ENCODE assay signal across 18 mouse cellular contexts in the genomic region with DNA sequence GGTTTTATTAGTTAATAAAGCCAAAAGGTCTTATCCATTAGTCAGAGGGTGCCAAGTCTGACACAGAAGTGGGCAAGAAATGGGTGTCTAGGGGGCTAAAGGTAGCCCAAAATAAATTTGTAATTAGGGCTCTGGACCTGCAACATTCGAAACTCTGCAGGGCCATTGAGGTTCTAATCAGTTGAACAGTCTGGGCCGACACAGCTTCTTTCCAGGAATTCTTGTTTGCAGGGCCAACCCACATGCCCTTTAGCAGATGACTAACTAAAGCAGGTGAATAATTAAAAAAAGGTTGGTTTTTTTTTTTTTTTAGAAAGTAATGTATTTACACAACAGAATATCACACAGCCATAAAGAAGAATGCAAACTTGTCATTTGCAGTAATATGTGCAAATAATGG.
"Had no signal": no experiment of that assay in that cellular context is flagged by ENCODE, and none has a peak within 500 bp of the region (broad histone marks: within the 10 kb centered on the region; RNA-seq: fewer than 3 reads in every experiment).

No protein-coding gene starts in this region.

- H3K4me2 ChIP-seq: lung, embryonic 14.5 days; midbrain, embryonic 12.5 days; neural tube, embryonic 13.5 days; neural tube, embryonic 15.5 days had no signal

- H3K27me3 ChIP-seq: midbrain, embryonic 12.5 days; neural tube, embryonic 13.5 days; neural tube, embryonic 15.5 days had no signal

- H3K4me1 ChIP-seq: neural tube, embryonic 13.5 days had no signal

- DNase-seq: lung, embryonic 14.5 days; lung, postnatal 10 days; lung, postnatal 4 days; midbrain, embryonic 14.5 days; retina, postnatal 1 day; right cerebral cortex, adult 18-20 months; right cerebral cortex, postnatal 25 days; right cerebral cortex, postnatal 4 days; spleen, adult 18-20 months; thymus, adult 18-20 months; thymus, postnatal 14 days; thymus, postnatal 36 days had no signal

- ATAC-seq: midbrain, embryonic 16.5 days had no signal

- H3K9ac ChIP-seq: lung, embryonic 14.5 days; midbrain, embryonic 12.5 days; neural tube, embryonic 13.5 days; neural tube, embryonic 15.5 days had no signal

- H3K36me3 ChIP-seq: neural tube, embryonic 15.5 days had no signal

- H3K9me3 ChIP-seq: midbrain, embryonic 10.5 days; midbrain, embryonic 12.5 days; neural tube, embryonic 13.5 days; neural tube, embryonic 15.5 days had no signal

- H3K4me3 ChIP-seq: midbrain, embryonic 10.5 days; midbrain, embryonic 12.5 days; myocyte; neural tube, embryonic 13.5 days; neural tube, embryonic 15.5 days had no signal

- H3K27ac ChIP-seq: midbrain, embryonic 10.5 days; midbrain, embryonic 12.5 days; neural tube, embryonic 13.5 days; neural tube, embryonic 15.5 days had no signal
